Mouse (Mus musculus) layer of hippocampus, adult 8-10 months (tissue): ENCODE results near the gene Poldip2. TPM values are rescaled to one million over a fixed set of nuclear protein-coding genes. Genes with fewer than 3 reads are reported as not detected.
"Not testable (repeated sequence)": the region's sequence is repeated elsewhere in the genome, so short reads cannot be mapped to it uniquely, and the experiment has no call there.

Experiments used
- DNase-seq, 2 experiments: peaks; one replicate each; pipeline ENCODE4 v3.0.0; 2022; ENCODE audit warnings: low spot score in 2 of 2
- total RNA-seq, 4 experiments: library from RNA; stranded (reverse); gene quantifications; 2 replicates each; pipeline ENCODE4 v1.2.4; 2022

Poldip2 gene
- total RNA-seq, 4 experiments from 2014 or later, result 106 to 123 (median 116) TPM

GRCm38 (mm10) chr11:78500623-78501202 is 11.3 kb upstream of the Poldip2 start:
- DNase-seq, result no peak

GRCm38 (mm10) chr11:78501529-78501928 is 10.5 kb upstream of the Poldip2 start:
- no peak for DNase-seq

GRCm38 (mm10) chr11:78502909-78503650 is 8.9 kb upstream of the Poldip2 start, which contains the start of gene Sebox:
Gene Sebox (plus strand): TSS chr11:78503447.
- DNase-seq, result peak; percentile 56 to 62

- no peak for DNase-seq
These were observed 6.6 kb upstream of the Poldip2 start for GRCm38 (mm10) chr11:78505430-78505829.

GRCm38 (mm10) chr11:78509148-78509547 is 2.8 kb upstream of the Poldip2 start:
- DNase-seq, result no peak

GRCm38 (mm10) chr11:78513106-78513790 is 1.3 kb downstream of the Poldip2 start:
- no peak for DNase-seq

GRCm38 (mm10) chr11:78515549-78516325 is 3.7 kb downstream of the Poldip2 start:
- DNase-seq, result no peak

- no peak for DNase-seq
These were observed 6.9 kb downstream of the Poldip2 start for GRCm38 (mm10) chr11:78518931-78519330.

- no peak for DNase-seq
These were observed 9.9 kb downstream of the Poldip2 start for GRCm38 (mm10) chr11:78521880-78522279.

- DNase-seq, result no peak
These were observed 10.5 kb downstream of the Poldip2 start for GRCm38 (mm10) chr11:78522481-78522997.

GRCm38 (mm10) chr11:78523241-78523955 is 11.4 kb downstream of the Poldip2 start:
- no peak for DNase-seq

GRCm38 (mm10) chr11:78524838-78525237 is 12.8 kb downstream of the Poldip2 start:
- DNase-seq, result no peak

- no peak for DNase-seq
These were observed 16.7 kb downstream of the Poldip2 start for GRCm38 (mm10) chr11:78528714-78529113.

GRCm38 (mm10) chr11:78530001-78530400 is 18.0 kb downstream of the Poldip2 start:
- DNase-seq, result no peak

- no peak for DNase-seq
These were observed 19.1 kb downstream of the Poldip2 start for GRCm38 (mm10) chr11:78531046-78531445.

GRCm38 (mm10) chr11:78531515-78531914 is 19.5 kb downstream of the Poldip2 start:
- DNase-seq, result not testable (repeated sequence)

- DNase-seq, result no peak
These were observed 22.5 kb downstream of the Poldip2 start for GRCm38 (mm10) chr11:78534516-78534915.

GRCm38 (mm10) chr11:78535376-78536079 is 23.5 kb downstream of the Poldip2 start:
- no peak for DNase-seq

GRCm38 (mm10) chr11:78536080-78536689 is 24.2 kb downstream of the Poldip2 start, which contains the start of the genes Tnfaip1 and Ift20:
Gene Tnfaip1 (minus strand): TSS chr11:78536332.
Gene Ift20 (plus strand): TSS chr11:78536361.
- peak; percentile 97 to 98 for DNase-seq
